Mouse (Mus musculus) embryonic facial prominence, embryonic 12.5 days (tissue): ENCODE results near the gene 9130019O22Rik. TPM values are rescaled to one million over a fixed set of nuclear protein-coding genes. Genes with fewer than 3 reads are reported as not detected.

Experiments
- polyA plus RNA-seq: library from polyadenylated mRNA; unstranded; fragments of >200 nt; fragmentation: Nextera tagmentation; extraction: Ambion mirVana; gene quantifications from 2 replicates; pipeline ENCODE4 v1.2.1, GENCODE M21; 2016

The 9130019O22Rik gene
- polyA plus RNA-seq, 1 experiment from 2014 or later, result 6.0 TPM

Other genes with a start within 250 kb of the 9130019O22Rik start
- gene Spn, start 249.3 kb downstream of the 9130019O22Rik start, polyA plus RNA-seq, result 0.13 TPM in 1 of 2 replicates, not detected in the other
- 73.7 and 82.5 TPM in 2 replicates for gene Cd2bp2, start 191.1 kb downstream of the 9130019O22Rik start, polyA plus RNA-seq
- 41.1 and 43.4 TPM in 2 replicates for gene Tbc1d10b, start 178.7 kb downstream of the 9130019O22Rik start, polyA plus RNA-seq
- 65.2 and 79.2 TPM in 2 replicates for gene Mylpf, start 178.3 kb downstream of the 9130019O22Rik start, polyA plus RNA-seq
- gene Zfp553, start 154.1 kb downstream of the 9130019O22Rik start, polyA plus RNA-seq, result 63.2 and 63.3 TPM in 2 replicates
- gene Sept1, start 154.0 kb downstream of the 9130019O22Rik start, polyA plus RNA-seq, result 34.0 and 39.7 TPM in 2 replicates
- gene Zfp771, start 142.9 kb downstream of the 9130019O22Rik start, polyA plus RNA-seq, result 82.9 and 89.3 TPM in 2 replicates
- gene Dctpp1, start 126.5 kb downstream of the 9130019O22Rik start, polyA plus RNA-seq, result 196 and 203 TPM in 2 replicates
- 80.1 and 80.4 TPM in 2 replicates for gene Sephs2, start 113.1 kb downstream of the 9130019O22Rik start, polyA plus RNA-seq
- gene Itgal, start 90.9 kb downstream of the 9130019O22Rik start, polyA plus RNA-seq, result 0.88 and 0.91 TPM in 2 replicates
- 22.3 and 22.5 TPM in 2 replicates for gene Zfp768, start 41.6 kb downstream of the 9130019O22Rik start, polyA plus RNA-seq
- 9.3 and 10.5 TPM in 2 replicates for gene Zfp747, start 11.1 kb downstream of the 9130019O22Rik start, polyA plus RNA-seq
- gene E430018J23Rik, start 6.5 kb upstream of the 9130019O22Rik start, polyA plus RNA-seq, result 6.9 and 7.8 TPM in 2 replicates
- gene Zfp764, start 19.7 kb upstream of the 9130019O22Rik start, polyA plus RNA-seq, result 7.9 and 8.5 TPM in 2 replicates
- gene Zfp688, start 34.9 kb upstream of the 9130019O22Rik start, polyA plus RNA-seq, result 25.0 and 28.4 TPM in 2 replicates
- 16.5 and 16.7 TPM in 2 replicates for gene Zfp689, start 62.0 kb upstream of the 9130019O22Rik start, polyA plus RNA-seq
- 47.5 and 48.7 TPM in 2 replicates for gene Prr14, start 72.4 kb upstream of the 9130019O22Rik start, polyA plus RNA-seq
- gene Fbrs, start 92.0 kb upstream of the 9130019O22Rik start, polyA plus RNA-seq, result 14.6 and 14.8 TPM in 2 replicates
- 88.0 and 88.4 TPM in 2 replicates for gene Srcap, start 124.8 kb upstream of the 9130019O22Rik start, polyA plus RNA-seq
- gene Gm42715, start 132.4 kb upstream of the 9130019O22Rik start, polyA plus RNA-seq, result 16.9 and 17.2 TPM in 2 replicates
- 4.8 and 5.7 TPM in 2 replicates for gene Tmem265, start 174.2 kb upstream of the 9130019O22Rik start, polyA plus RNA-seq
- gene Phkg2, start 186.2 kb upstream of the 9130019O22Rik start, polyA plus RNA-seq, result 39.3 and 42.9 TPM in 2 replicates
- 11.0 and 11.3 TPM in 2 replicates for gene Ccdc189, start 201.4 kb upstream of the 9130019O22Rik start, polyA plus RNA-seq
- gene Rnf40, start 201.6 kb upstream of the 9130019O22Rik start, polyA plus RNA-seq, result 63.0 and 66.2 TPM in 2 replicates
- gene Zfp629, start 228.6 kb upstream of the 9130019O22Rik start, polyA plus RNA-seq, result 24.6 and 25.1 TPM in 2 replicates